Mouse (Mus musculus): ENCODE measurements around the gene Tff1. TPM values are rescaled to one million over a fixed set of nuclear protein-coding genes. Genes with fewer than 3 reads are reported as not detected.

The Tff1 gene
- total RNA-seq, 2 experiments from 2014 or later, result not detected

DNA sequence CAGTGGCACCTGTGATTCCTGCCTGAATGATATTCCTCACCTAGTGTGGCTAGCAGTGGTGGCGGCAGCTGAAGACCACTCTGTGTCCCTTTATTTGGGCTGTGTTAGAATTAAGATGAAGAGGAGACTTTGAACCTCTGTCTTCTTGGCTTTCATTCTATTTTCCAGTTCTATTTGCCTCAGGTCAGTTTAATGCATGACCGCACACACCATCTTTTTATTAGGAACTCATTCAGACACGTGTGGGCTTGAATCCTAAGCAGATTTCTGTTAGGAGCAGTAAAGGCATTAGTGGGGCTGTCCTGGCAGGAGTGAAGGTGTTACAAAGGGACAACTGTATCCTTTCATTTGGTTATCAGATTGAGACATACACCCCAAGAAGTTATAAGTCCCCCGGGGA is 4.8 kb downstream of the Tff1 start:
- ATAC-seq (replicated peaks; ENCODE audit: low FRiP score, low TSS enrichment, poor library complexity, severe bottlenecking), result no peak

DNA sequence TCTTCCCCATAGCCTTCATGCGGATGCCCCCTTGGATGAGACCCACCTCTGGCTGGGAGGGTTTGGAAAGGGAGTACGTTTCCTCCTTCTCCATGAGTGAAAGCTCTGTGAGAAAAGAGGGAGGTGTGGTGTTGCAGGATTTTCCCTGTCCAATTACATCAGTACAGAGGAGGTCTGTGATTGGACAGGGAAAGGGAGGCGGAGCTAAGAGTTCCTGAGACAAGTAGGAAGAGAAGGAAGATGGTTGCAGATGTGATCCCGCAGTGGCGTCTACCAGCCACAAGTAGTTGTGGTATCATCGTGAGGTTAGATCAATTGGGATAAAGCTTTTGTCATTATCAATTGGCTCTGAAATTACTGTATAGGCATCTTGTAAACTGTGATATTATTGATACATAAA is 7.2 kb downstream of the Tff1 start:
- no peak for ATAC-seq (replicated peaks; ENCODE audit: low FRiP score, low TSS enrichment, poor library complexity, severe bottlenecking)

DNA sequence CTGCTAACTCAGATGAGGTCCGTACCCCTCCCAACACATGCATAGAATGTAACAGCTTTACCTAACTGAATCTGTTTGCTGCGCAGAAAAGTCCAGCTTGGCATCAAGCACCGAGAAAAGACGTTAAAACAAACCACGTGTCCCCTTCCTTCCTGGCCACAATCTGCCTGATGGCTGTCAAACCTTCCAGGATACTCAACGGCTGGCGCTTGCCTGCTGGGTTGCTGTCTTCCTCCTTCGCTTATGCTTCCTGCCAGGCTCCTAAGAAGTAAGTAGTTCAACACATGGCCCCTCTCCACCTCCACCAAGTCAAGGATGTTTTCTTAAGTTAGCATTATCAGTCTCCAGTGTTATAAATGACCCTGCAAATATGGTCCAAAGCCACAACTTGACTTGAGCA is 11.3 kb downstream of the Tff1 start:
- ATAC-seq (replicated peaks; ENCODE audit: low FRiP score, low TSS enrichment, poor library complexity, severe bottlenecking), result no peak

DNA sequence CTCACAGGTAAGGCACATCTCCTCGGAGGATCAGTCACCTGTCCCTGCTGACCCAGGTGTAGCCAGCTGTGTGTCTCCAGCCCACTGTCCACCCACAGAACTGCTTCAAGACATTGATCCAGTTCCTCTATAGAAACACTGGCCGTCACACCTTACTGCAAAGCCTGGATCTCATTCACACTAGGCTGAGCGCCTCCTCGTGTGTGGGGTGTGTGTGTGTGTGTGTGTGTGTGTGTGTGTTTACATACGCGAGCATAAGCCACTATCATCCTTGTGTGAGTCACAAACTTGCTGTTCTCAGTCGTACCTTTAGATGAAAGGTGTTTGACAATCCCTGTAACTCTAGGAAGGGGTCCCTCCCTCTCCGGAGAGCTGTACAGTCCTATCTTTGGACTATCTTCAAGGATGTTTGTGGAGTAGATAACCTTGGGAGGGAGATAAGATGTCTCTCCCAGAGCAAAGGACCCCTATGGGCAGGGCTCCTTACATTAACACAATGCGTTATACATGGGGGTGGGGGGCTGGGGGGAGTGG is 12.0 kb downstream of the Tff1 start:
- ATAC-seq (replicated peaks; ENCODE audit: low FRiP score, low TSS enrichment, poor library complexity, severe bottlenecking), result 0 out of 2 replicates have a peak, but pooled peaks have one; percentile 26

DNA sequence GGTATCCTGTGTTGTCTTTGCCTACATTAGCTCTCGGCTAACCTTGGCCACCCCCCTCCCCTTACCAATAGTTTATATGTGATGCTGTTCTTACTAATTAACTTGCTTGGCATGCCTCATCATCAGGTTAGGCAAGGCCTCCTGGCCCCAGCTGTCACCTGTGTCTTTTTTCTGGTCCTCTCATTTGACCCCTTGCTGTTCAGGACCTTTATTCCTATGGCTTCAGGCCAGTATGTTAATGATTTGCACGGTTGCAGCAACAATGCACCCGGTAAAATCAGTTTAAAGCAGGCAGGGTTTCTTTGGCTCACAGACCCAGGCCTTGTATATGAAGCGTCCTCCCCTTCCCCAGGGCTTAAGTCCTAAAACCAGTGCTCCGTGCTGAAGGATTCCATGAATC is 12.6 kb downstream of the Tff1 start:
- no peak for ATAC-seq (replicated peaks; ENCODE audit: low FRiP score, low TSS enrichment, poor library complexity, severe bottlenecking)

DNA sequence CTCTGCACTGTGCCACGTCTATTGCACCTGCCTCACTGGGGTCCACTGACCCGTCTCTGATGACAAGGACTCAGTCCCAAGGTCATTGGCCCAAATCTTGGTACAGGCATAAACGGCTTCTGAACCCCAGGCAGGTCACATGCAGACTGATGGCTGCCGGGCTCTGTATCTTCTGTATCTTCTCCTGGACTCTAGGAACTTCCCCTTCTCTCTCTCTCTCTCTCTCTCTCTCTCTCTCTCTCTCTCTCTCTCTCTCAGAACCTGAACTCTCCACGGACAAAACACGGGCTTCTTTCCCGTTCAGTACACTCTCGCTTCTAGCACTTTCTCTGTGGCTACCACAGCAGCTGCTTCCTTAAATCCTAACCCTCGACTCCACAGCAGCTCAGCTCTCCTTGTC is 19.1 kb downstream of the Tff1 start:
- no peak for ATAC-seq (replicated peaks; ENCODE audit: low FRiP score, low TSS enrichment, poor library complexity, severe bottlenecking)

DNA sequence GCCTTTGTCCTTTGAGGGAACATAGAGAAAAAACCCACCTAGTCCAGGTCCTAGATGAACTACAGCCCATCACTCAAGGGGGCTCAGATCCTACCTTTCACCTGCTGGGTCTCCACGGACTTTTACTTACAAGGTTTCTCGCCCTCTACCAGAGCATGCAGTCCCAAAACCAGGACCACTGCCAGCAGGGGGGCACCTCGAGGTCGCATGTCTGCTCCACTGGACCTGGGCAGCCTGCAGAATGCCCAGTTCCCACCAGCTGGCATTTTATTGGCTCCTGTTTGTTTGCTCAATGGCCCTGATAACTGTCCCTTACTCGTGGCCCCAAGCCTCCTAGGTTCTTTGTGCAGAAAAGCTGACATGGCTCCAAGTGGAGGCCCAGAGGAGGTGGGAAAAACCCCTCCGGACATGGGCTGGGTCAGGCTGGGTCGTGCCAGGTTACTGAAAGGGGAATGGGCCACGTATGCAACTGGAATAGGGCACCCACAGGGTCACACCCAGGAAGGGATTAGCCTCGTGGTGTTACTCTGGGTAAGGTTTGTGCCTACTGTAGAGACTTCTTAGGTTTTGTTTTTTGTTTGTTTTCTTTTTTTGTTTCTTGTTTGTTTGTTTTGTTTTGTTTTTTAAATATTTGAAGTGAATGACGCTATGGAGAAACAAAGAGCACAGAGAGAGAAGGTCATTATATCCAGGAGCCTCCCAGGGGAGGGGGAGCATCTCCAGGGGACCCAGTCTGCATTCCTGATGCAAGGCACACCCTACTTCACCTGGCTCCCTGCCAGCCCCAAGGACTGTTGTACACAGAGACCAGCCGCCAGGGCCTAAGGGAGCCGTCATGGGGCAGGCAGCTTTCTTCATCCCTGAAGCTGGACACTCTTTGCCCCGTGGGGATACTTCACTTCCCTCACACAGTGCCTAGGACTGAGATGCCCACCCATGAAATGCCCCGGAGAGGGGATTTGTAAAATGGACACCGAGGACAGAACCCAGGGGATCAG is 20.7 kb downstream of the Tff1 start, which contains the start of gene Tff2:
Gene Tff2, minus strand, starts transcription at position 243 of the 998 bp plus-strand sequence.
- no peak for ATAC-seq (replicated peaks; ENCODE audit: low FRiP score, low TSS enrichment, poor library complexity, severe bottlenecking)

DNA sequence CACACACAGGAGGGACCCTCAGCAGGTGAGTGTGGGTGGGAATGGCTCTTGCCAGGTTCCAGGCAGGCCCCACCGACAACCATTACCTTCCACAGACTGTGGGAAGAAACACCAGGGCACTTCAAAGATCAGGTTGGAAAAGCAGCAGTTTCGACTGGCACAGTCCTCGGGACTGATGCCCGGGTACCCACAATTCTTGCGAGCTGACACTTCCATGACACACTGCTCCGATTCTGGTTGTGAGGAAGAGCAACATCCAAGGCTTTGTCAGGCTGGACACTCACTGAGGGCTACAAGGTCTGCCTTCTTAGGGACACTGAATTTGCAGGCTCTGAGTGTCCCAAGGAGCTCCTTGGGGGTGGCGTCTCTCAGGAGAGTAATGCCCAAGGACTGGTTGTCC is 23.0 kb downstream of the Tff1 start:
- no peak for ATAC-seq (replicated peaks; ENCODE audit: low FRiP score, low TSS enrichment, poor library complexity, severe bottlenecking)

DNA sequence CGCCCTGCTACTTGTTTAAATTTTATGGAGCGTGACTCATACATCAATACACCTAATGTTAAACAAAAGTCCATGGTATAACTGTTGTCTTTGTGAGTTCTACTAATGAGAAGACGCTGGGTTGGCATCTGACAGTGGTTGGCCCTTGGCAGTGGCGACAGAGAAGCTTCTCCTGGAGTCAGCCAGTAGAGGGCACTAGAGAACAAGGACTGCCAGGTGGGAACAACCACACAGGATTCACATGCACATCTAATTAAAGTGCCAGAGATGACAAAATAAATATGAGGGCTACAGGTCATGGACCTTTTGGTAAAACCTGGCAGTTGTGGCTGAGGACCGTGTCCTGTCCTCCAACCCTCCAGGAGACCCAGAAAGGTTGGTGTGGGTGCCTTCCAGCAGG is 26.7 kb downstream of the Tff1 start:
- peak; percentile 85 for ATAC-seq (replicated peaks; ENCODE audit: low FRiP score, low TSS enrichment, poor library complexity, severe bottlenecking)

DNA sequence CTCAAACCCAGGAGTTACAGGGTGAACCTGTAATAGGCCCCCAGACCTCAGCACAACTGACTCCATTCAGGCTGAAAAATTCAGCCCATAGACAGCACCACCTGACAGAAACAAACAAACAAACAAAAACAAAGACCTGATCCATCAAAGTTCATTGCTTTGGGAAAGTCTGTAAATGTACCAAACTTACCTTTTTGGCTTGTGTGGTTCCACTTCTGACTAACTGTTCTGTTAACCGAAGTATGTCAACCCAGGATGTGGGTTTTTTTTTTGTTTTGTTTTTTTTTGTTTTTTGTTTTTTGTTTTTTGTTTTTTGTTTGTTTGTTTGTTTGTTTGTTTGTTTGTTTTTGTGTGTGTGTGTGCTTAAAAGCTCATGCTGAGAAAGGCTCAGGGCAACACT is 28.3 kb downstream of the Tff1 start:
- no peak for ATAC-seq (replicated peaks; ENCODE audit: low FRiP score, low TSS enrichment, poor library complexity, severe bottlenecking)

DNA sequence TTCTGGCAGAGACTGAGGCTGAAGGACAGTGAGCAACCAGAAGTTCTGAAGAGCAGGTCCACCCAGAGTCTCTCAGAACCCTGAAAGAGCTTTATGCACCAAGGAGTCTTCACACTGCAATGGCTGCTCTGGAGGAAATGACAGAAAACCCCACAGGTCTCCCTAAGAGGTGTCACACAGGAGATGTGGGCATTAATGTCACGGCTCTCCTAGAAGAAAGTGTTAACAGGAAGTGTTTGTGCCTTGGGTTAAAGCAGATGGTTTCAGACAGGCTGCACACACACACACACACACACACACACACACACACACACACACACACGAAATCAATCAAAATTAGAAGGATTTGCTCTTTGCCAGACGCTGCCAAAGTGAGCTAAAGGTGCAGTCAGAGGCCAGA is 28.8 kb downstream of the Tff1 start:
- no peak for ATAC-seq (replicated peaks; ENCODE audit: low FRiP score, low TSS enrichment, poor library complexity, severe bottlenecking)

DNA sequence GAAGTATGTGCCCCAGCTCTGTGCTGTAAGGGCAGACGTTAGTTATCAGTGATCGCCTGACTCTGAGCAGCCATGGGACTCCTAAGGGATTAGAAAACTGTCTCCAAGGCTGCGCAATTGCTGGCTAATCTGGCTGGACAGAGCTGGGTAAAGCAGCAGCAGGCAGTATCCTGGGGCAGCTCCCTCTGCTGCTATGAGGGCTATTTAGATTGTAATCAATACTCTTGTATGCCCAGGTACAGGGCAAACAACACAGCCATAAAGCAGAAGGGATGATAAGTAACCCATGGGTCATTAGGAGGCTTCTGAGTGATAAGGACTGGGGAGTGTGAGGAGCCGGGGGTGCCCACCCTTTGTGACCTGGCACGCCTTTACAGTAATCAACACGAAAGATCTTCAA is 30.2 kb downstream of the Tff1 start:
- no peak for ATAC-seq (replicated peaks; ENCODE audit: low FRiP score, low TSS enrichment, poor library complexity, severe bottlenecking)

DNA sequence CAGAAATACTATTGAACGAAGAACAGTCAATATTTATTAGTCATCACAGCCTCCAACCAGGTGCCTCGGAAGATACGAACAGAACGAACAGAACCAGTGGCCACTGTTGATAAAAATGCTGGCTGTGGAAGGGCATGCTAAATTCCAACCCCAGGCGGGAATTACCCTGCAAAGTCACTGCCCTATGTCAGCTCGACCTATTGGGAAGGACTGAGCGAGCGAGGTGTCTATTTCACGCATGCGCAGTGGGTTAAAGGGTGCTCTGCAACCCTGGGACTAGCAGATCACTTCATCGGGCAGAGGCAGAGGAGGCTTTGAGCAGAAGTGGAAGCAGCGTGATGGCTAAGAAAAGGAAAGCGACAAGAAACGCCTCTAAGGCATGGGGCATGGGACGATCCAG is 31.3 kb downstream of the Tff1 start:
- ATAC-seq (replicated peaks; ENCODE audit: low FRiP score, low TSS enrichment, poor library complexity, severe bottlenecking), result no peak

DNA sequence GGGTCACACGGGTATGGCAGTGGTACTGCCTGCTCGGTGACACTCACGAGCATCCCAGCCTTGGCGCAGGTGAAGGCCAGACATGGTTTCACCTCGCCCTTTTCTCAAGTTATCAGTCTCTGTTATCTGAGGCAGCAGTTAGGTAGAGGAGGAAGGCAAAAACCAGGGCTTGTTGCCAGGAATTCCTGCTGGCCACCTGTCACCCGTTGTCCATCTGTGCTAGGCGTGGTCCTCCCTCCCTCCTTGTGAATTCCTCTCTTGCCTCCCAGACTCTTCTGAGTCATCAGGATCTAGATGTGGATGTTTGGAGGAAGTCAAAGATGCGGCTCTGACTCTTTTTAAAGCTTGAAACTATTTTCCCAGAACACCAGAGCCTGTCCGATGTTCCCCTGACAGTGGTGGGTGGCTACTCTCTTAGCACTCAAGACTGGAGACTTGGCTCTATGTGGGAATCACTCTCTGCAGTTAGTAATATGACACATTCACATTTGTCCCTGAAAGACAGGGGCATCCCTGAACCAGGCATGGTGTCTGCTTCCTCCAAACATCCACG is 33.7 kb downstream of the Tff1 start:
- no peak for ATAC-seq (replicated peaks; ENCODE audit: low FRiP score, low TSS enrichment, poor library complexity, severe bottlenecking)

DNA sequence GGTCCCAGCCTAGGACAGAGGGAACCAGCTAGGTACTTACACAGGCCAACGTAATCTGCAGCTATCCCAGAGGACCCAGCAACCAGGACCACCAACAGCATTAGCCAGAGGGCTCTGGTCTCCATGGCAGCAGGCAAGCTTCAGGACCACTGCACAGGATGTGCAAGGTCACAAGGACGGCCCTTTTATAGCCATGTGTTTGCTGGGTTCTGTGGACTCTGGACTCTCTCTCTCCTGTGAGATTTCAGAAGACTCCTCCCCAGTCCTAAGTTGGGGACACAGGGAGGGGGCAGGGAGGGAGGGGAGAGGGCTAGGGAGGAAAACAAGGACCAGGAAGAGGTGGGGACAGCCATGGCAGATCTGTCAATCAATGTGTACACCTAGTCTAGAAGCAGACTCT is 35.6 kb downstream of the Tff1 start, which contains the start of gene Tff3:
Gene Tff3, minus strand, starts transcription at position 195 of the 400 bp plus-strand sequence.
- no peak for ATAC-seq (replicated peaks; ENCODE audit: low FRiP score, low TSS enrichment, poor library complexity, severe bottlenecking)

DNA sequence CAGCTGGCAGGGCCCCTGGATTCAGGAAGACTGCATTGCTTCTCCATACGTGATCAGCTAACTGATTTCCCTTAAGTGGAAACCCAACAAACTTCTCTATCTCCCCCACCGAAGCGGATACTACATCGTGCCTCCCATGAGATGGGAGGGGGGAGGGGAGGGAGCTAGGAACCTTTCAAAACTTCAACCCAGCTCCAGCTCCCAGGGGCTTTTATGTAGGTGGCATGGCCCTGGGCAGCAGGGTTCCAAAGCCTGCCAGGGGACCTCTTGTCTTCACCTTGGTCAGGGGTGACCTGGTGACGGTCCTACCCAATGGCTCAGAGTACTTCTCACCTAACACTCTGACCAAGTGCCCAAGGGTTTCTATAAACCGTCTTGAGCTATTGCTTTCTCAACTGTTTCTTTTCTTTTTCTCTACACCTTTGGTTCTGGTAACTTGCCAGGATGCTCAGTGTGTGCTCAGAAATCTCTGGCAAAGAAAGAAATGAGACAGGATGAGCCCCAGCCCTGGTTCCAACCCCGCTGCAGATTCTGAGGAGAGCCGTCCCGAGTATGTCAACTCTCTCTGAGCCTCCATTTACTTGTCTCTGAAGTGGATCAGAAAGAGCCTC is 36.3 kb downstream of the Tff1 start:
- ATAC-seq (replicated peaks; ENCODE audit: low FRiP score, low TSS enrichment, poor library complexity, severe bottlenecking), result no peak

DNA sequence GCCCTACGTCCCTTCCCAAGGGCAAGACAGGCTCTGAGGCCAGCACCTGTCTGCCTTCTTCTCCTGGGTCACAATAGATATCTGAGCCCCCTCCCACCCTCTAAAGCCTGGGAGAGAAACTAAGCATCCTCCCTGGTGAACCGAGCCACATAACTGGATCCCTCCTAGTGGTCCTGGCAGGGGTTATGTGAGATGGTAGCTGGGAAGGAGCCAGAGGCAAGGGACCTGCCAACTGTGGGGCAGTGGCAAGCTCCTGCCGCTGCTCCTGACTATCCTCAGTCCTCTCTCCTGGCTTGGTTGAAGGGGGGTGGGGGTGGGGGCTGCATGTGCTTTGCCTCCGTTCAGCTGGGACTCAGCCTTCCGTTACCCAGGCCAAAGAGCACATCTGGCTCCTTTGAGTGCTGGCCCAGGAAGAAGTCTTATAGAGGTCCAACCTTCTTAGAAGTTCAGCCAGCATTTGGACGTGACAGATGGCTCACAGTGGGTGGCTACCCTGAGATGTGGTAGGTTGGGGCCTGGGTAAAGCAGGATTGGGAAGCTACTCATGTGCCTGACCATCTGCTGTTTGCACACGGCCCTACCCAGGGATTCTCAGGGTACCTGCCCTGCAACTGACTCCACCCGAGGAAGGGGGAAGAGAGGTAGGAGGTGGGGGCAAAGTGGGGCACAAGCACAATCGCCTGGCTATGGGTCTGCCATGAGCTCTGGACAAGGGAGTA is 39.4 kb downstream of the Tff1 start:
- ATAC-seq (replicated peaks; ENCODE audit: low FRiP score, low TSS enrichment, poor library complexity, severe bottlenecking), result no peak

DNA sequence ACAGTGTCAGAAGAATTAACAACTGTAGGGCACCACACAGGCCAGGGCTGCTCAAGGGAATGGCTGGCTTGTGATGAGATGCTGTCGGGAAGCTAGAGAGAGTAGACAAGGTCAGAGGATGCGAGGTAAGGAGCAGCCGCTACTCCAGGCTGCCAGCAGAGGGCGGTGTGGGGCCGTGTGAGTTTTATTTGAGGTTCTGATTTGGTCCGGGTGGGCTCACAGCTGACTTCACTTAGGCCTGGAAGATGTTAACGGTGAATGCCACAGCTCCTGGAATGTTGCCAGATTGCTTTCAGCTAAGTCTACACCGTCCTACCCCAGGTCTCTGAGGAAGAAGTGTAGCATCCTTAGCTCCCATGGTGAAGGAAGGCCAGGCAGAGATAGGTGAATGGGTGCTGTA is 43.1 kb downstream of the Tff1 start:
- peak; percentile 53 for ATAC-seq (replicated peaks; ENCODE audit: low FRiP score, low TSS enrichment, poor library complexity, severe bottlenecking)

DNA sequence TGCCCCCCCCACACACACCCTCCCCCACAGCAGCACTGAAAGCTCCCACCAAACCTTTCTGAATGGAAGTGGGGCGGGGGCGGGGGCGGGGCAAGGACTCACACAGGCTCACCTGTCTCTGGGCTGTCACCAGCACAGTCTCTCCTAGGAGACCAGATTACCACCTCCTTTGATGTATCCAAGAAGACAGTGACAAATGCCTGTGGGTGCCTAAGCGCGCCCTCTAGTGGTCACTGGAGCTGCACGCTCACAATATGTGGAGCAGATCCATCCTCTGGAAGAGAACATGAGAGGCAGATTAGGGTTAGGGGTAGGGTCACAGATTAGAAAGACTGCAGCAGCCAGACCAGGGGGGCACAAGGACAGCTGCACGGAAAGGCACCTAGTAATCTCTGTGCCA is 45.6 kb downstream of the Tff1 start:
- peak; percentile 65; the same call in 1 of the 2 replicates for ATAC-seq (replicated peaks; ENCODE audit: low FRiP score, low TSS enrichment, poor library complexity, severe bottlenecking)

DNA sequence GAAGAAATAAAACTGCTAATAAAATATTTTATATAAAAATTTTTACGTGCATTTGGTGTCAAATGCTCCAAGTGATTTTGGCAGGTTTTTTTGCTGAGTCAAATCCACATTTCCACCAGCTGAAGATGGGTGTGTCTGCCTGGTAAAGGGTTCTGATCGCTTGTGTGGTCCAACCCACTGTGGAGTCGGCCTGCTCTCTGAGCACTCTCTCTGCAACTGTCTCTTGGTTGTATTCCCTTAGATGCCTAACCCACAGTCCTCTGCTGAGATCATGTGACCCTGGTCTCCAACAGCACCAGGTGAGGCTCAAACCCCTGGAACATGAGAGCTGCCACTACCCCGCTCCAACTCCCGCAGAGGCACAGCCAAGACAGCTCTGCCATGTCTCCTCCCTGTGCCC is 47.1 kb downstream of the Tff1 start:
- no peak for ATAC-seq (replicated peaks; ENCODE audit: low FRiP score, low TSS enrichment, poor library complexity, severe bottlenecking)

Data from megakaryocyte-erythroid progenitor cell, adult 5-6 weeks (primary cell).